Mouse (Mus musculus) myocyte (in vitro differentiated cells): ENCODE data around the gene Crocc. TPM values are rescaled to one million over a fixed set of nuclear protein-coding genes. Genes with fewer than 3 reads are reported as not detected.

ENCODE experiments used
- H3K27me3 ChIP-seq: one replicate; pipeline ENCODE4 v1.6.1; 2011; ENCODE audit not compliant: control insufficient read depth, insufficient read depth, insufficient read length
- H3K36me3 ChIP-seq: one replicate; pipeline ENCODE4 v1.6.1; 2011; ENCODE audit not compliant: control insufficient read depth, insufficient read depth
- H3K4me2 ChIP-seq: one replicate; pipeline ENCODE4 v1.6.1; 2011; ENCODE audit warnings: low read depth, control low read depth
- H3K4me3 ChIP-seq: one replicate; pipeline ENCODE4 v1.5.1; 2011; ENCODE audit warnings: mild to moderate bottlenecking, control low read depth, moderate library complexity
- H3K79me2 ChIP-seq: one replicate; pipeline ENCODE4 v1.6.1; 2011; ENCODE audit not compliant: control insufficient read depth, insufficient read depth
- H3ac ChIP-seq: one replicate; pipeline ENCODE4 v1.6.1; 2011; ENCODE audit not compliant: control insufficient read depth, insufficient read length
- CEBPB ChIP-seq: IDR thresholded peaks from 2 replicates; pipeline ENCODE4 v1.6.1; 2011; ENCODE audit warnings: mild to moderate bottlenecking, moderate library complexity; ENCODE audit not compliant: poor library complexity, insufficient read depth, severe bottlenecking
- E2F4 ChIP-seq: IDR thresholded peaks from one replicate; pipeline ENCODE4 v1.6.1; 2011; ENCODE audit warnings: mild to moderate bottlenecking, control low read depth, moderate library complexity; ENCODE audit not compliant: insufficient read depth
- MAX ChIP-seq: IDR thresholded peaks from one replicate; pipeline ENCODE4 v1.6.1; 2011; ENCODE audit warnings: low read depth, mild to moderate bottlenecking, control low read depth
- MYOD1 ChIP-seq, 3 experiments: IDR thresholded peaks; one replicate each; pipeline ENCODE4 v1.6.1; 2011; ENCODE audit warnings: control low read depth in 2 of 3, low read depth in 2 of 3, mild to moderate bottlenecking in 2 of 3, moderate library complexity in 1 of 3; ENCODE audit not compliant: insufficient read length in 2 of 3, control insufficient read depth in 1 of 3
- MYOG ChIP-seq, 3 experiments: IDR thresholded peaks; one replicate each; pipeline ENCODE4 v1.6.1; 2011; ENCODE audit warnings: control low read depth in 2 of 3, low read depth in 2 of 3, mild to moderate bottlenecking in 2 of 3; ENCODE audit not compliant: insufficient read length in 2 of 3, control insufficient read depth in 1 of 3, insufficient read depth in 1 of 3
- POLR2A ChIP-seq: IDR thresholded peaks from one replicate; pipeline ENCODE4 v1.6.1; 2011; ENCODE audit warnings: low read depth, mild to moderate bottlenecking, control low read depth, moderate library complexity; ENCODE audit not compliant: insufficient read length
- POLR2AphosphoS2 ChIP-seq: IDR thresholded peaks from one replicate; pipeline ENCODE4 v1.6.1; 2011; ENCODE audit warnings: low read depth, control low read depth; ENCODE audit not compliant: insufficient read length
- REST ChIP-seq: IDR thresholded peaks from one replicate; pipeline ENCODE4 v1.6.1; 2011; ENCODE audit warnings: mild to moderate bottlenecking, control low read depth, moderate library complexity; ENCODE audit not compliant: insufficient read depth, insufficient read length
- SRF ChIP-seq: IDR thresholded peaks from one replicate; pipeline ENCODE4 v1.6.1; 2011; ENCODE audit warnings: low read depth; ENCODE audit not compliant: control insufficient read depth, insufficient read length
- TCF12 ChIP-seq: IDR thresholded peaks from one replicate; pipeline ENCODE4 v1.6.1; 2011; ENCODE audit warnings: mild to moderate bottlenecking, control low read depth; ENCODE audit not compliant: poor library complexity, insufficient read depth, severe bottlenecking
- TCF3 ChIP-seq: IDR thresholded peaks from one replicate; pipeline ENCODE4 v1.6.1; 2011; ENCODE audit warnings: low read depth, control low read depth; ENCODE audit not compliant: insufficient read length
- USF1 ChIP-seq: IDR thresholded peaks from one replicate; pipeline ENCODE4 v1.6.1; 2011; ENCODE audit warnings: low read depth, mild to moderate bottlenecking, control low read depth, moderate library complexity
- polyA plus RNA-seq: library from polyadenylated mRNA; unstranded; fragments of >200 nt; fragmentation: generic; extraction: Trizol; gene quantifications from one replicate; pipeline ENCODE4 v1.2.1, GENCODE M21; 2012; ENCODE audit warnings: missing spikeins

Gene Crocc
- polyA plus RNA-seq, 1 experiment, result 3.9 TPM

GRCm38 (mm10) chr4:141095016-141095415 lies 34.7 kb upstream of the Crocc start:
- H3K27me3 ChIP-seq, result peaks cover 20% of the 10 kb centered on the region
- no peaks in the 10 kb centered on the region for H3K36me3 ChIP-seq
- H3K79me2 ChIP-seq, result no peaks in the 10 kb centered on the region
- no peak overlapping the region for H3K4me2 ChIP-seq
- no peak overlapping the region for H3K4me3 ChIP-seq
- no peak for TF ChIP-seq MYOD1 (IDR thresholded peaks at IDR 0.05; ENCODE audit: control insufficient read depth in 1 of 3, insufficient read length in 2 of 3, low read depth in 2 of 3)
- no peak for TF ChIP-seq POLR2A
- TF ChIP-seq USF1, result no peak
- no peak for TF ChIP-seq MAX
- no peak for TF ChIP-seq REST
- no peak for TF ChIP-seq E2F4
- no peak for TF ChIP-seq SRF
- no peak for TF ChIP-seq POLR2AphosphoS2
- TF ChIP-seq CEBPB, result no peak
- no peak for TF ChIP-seq TCF12
- no peak for TF ChIP-seq TCF3
- TF ChIP-seq MYOG (IDR thresholded peaks at IDR 0.05; ENCODE audit: control insufficient read depth in 1 of 3, insufficient read depth in 1 of 3, insufficient read length in 2 of 3, low read depth in 2 of 3), result no peak
- H3ac ChIP-seq, result no peak overlapping the region

- Histone ChIP-seq H3K4me2 (no peak overlapping the region), H3K4me3 (no peak overlapping the region), H3K36me3 (no peaks in the 10 kb centered on the region), H3K79me2 (no peaks in the 10 kb centered on the region), H3ac (no peak overlapping the region), H3K27me3 (peaks cover 28% of the 10 kb centered on the region)
- TF ChIP-seq E2F4 (no peak), TCF3 (no peak), MYOD1 (IDR thresholded peaks at IDR 0.05; ENCODE audit: control insufficient read depth in 1 of 3, insufficient read length in 2 of 3, low read depth in 2 of 3) (no peak), MAX (no peak), POLR2A (no peak), MYOG (IDR thresholded peaks at IDR 0.05; ENCODE audit: control insufficient read depth in 1 of 3, insufficient read depth in 1 of 3, insufficient read length in 2 of 3, low read depth in 2 of 3) (no peak), SRF (no peak), USF1 (no peak), REST (no peak), POLR2AphosphoS2 (no peak)
These were observed 28.4 kb upstream of the Crocc start for GRCm38 (mm10) chr4:141088714-141089113.

- Histone ChIP-seq H3K27me3 (peaks cover 28% of the 10 kb centered on the region), H3ac (no peak within 1 kb of the TSS), H3K36me3 (no peaks in the 10 kb centered on the region), H3K79me2 (no peaks in the 10 kb centered on the region), H3K4me2 (no peak within 1 kb of the TSS), H3K4me3 (no peak within 1 kb of the TSS)
- TF ChIP-seq TCF12 (no peak), MYOG (IDR thresholded peaks at IDR 0.05; ENCODE audit: control insufficient read depth in 1 of 3, insufficient read depth in 1 of 3, insufficient read length in 2 of 3, low read depth in 2 of 3) (no peak), TCF3 (no peak), POLR2AphosphoS2 (no peak), MYOD1 (IDR thresholded peaks at IDR 0.05; ENCODE audit: control insufficient read depth in 1 of 3, insufficient read length in 2 of 3, low read depth in 2 of 3) (no peak)
These were observed 27.7 kb upstream of the Crocc start, which contains the start of gene Spata21 for GRCm38 (mm10) chr4:141088033-141088432. Spata21 (plus strand) TSS chr4:141088333.

GRCm38 (mm10) chr4:141086862-141087261 lies 26.5 kb upstream of the Crocc start:
- H3K36me3 ChIP-seq, result no peaks in the 10 kb centered on the region
- no peaks in the 10 kb centered on the region for H3K79me2 ChIP-seq
- TF ChIP-seq TCF3 (no peak), CEBPB (no peak), E2F4 (no peak), POLR2AphosphoS2 (no peak), SRF (no peak), MYOD1 (IDR thresholded peaks at IDR 0.05; ENCODE audit: control insufficient read depth in 1 of 3, insufficient read length in 2 of 3, low read depth in 2 of 3) (no peak), MAX (no peak), USF1 (no peak)
- no peak overlapping the region for H3K4me3 ChIP-seq
- no peak overlapping the region for H3K4me2 ChIP-seq
- no peak overlapping the region for H3ac ChIP-seq
- H3K27me3 ChIP-seq, result peaks cover 23% of the 10 kb centered on the region

GRCm38 (mm10) chr4:141078510-141079137 lies 18.3 kb upstream of the Crocc start:
- H3K4me3 ChIP-seq, result peak overlapping the region; percentile 97
- no peaks in the 10 kb centered on the region for H3K36me3 ChIP-seq
- peaks cover 41% of the 10 kb centered on the region for H3K79me2 ChIP-seq
- peak overlapping the region; percentile 51 for H3ac ChIP-seq
- no peak for TF ChIP-seq POLR2A
- TF ChIP-seq TCF3, result no peak
- no peak for TF ChIP-seq TCF12
- TF ChIP-seq E2F4, result no peak
- no peak for TF ChIP-seq MAX
- TF ChIP-seq MYOG (IDR thresholded peaks at IDR 0.05; ENCODE audit: control insufficient read depth in 1 of 3, insufficient read depth in 1 of 3, insufficient read length in 2 of 3, low read depth in 2 of 3), result no peak
- TF ChIP-seq MYOD1 (IDR thresholded peaks at IDR 0.05; ENCODE audit: control insufficient read depth in 1 of 3, insufficient read length in 2 of 3, low read depth in 2 of 3), result no peak
- no peak for TF ChIP-seq POLR2AphosphoS2
- no peak for TF ChIP-seq SRF
- TF ChIP-seq USF1, result no peak
- no peak for TF ChIP-seq REST
- TF ChIP-seq CEBPB, result no peak
- H3K4me2 ChIP-seq, result no peak overlapping the region
- no peaks in the 10 kb centered on the region for H3K27me3 ChIP-seq
